Mouse (Mus musculus) heart, adult 11 months (tissue): ENCODE measurements around the gene Cntn5.

Experiments used
- DNase-seq: peaks from one replicate; pipeline ENCODE4 v3.0.0; 2022

Cntn5 gene

GRCm38 (mm10) chr9:10904616-10905363, at the start of gene Cntn5:
Gene Cntn5 (minus strand): TSS chr9:10904775.
- DNase-seq, result no peak

- no peak for DNase-seq
Measured at GRCm38 (mm10) chr9:10950470-10950869, 45.9 kb upstream of the Cntn5 start.

- DNase-seq, result no peak
Measured at GRCm38 (mm10) chr9:10909573-10909972, 5.0 kb upstream of the Cntn5 start.

- no peak for DNase-seq
Measured at GRCm38 (mm10) chr9:10905696-10906095, 1.1 kb upstream of the Cntn5 start.

GRCm38 (mm10) chr9:10879758-10880157, 24.8 kb downstream of the Cntn5 start:
- DNase-seq, result no peak

- no peak for DNase-seq
Measured at GRCm38 (mm10) chr9:10873881-10874280, 30.7 kb downstream of the Cntn5 start.

GRCm38 (mm10) chr9:10856204-10856892, 48.2 kb downstream of the Cntn5 start:
- DNase-seq, result no peak

- DNase-seq, result no peak
Measured at GRCm38 (mm10) chr9:10816711-10817110, 87.9 kb downstream of the Cntn5 start.

- DNase-seq, result no peak
Measured at GRCm38 (mm10) chr9:10797158-10797557, 107.4 kb downstream of the Cntn5 start.

GRCm38 (mm10) chr9:10795102-10795501, 109.5 kb downstream of the Cntn5 start:
- no peak for DNase-seq

- no peak for DNase-seq
Measured at GRCm38 (mm10) chr9:10731878-10732277, 172.7 kb downstream of the Cntn5 start.

GRCm38 (mm10) chr9:10724191-10724590, 180.4 kb downstream of the Cntn5 start:
- DNase-seq, result no peak

GRCm38 (mm10) chr9:10722121-10722520, 182.5 kb downstream of the Cntn5 start:
- DNase-seq, result no peak

- DNase-seq, result no peak
Measured at GRCm38 (mm10) chr9:10718986-10719385, 185.6 kb downstream of the Cntn5 start.

- DNase-seq, result peak; percentile 64
Measured at GRCm38 (mm10) chr9:10713641-10714040, 190.9 kb downstream of the Cntn5 start.

- no peak for DNase-seq
Measured at GRCm38 (mm10) chr9:10681646-10682045, 222.9 kb downstream of the Cntn5 start.

GRCm38 (mm10) chr9:10681181-10681580, 223.4 kb downstream of the Cntn5 start:
- no peak for DNase-seq

- no peak for DNase-seq
Measured at GRCm38 (mm10) chr9:10668676-10669075, 235.9 kb downstream of the Cntn5 start.

GRCm38 (mm10) chr9:10667438-10667837, 237.1 kb downstream of the Cntn5 start:
- DNase-seq, result no peak

GRCm38 (mm10) chr9:10665756-10666155, 238.8 kb downstream of the Cntn5 start:
- DNase-seq, result no peak

- DNase-seq, result no peak
Measured at GRCm38 (mm10) chr9:10663101-10663500, 241.5 kb downstream of the Cntn5 start.

GRCm38 (mm10) chr9:10659478-10659877, 245.1 kb downstream of the Cntn5 start:
- DNase-seq, result no peak

- no peak for DNase-seq
Measured at GRCm38 (mm10) chr9:10658086-10658485, 246.5 kb downstream of the Cntn5 start.

GRCm38 (mm10) chr9:10657144-10657748, 247.3 kb downstream of the Cntn5 start:
- no peak for DNase-seq
